Mouse (Mus musculus) midbrain, postnatal 0 days (tissue): ENCODE measurements at regions not wholly inside any gene's neighbourhood (a gene's known extent, or its start where the extent isn't known, plus 50 kb on each side); places are given as distances from the start of the nearest gene placed in this dataset.

ENCODE experiments used
- ATAC-seq: fragments of 200-750 bp; cut with Nextera tagmentation; 2 replicates; pipeline ENCODE4 v1.8.0; 2017; ENCODE audit warnings: moderate number of reproducible peaks, mild to moderate bottlenecking, moderate TSS enrichment, moderate library complexity; ENCODE audit not compliant: low FRiP score
- DNase-seq: peaks from one replicate; pipeline ENCODE4 v3.0.0-alpha.2; 2015; ENCODE audit warnings: low spot score
- H3K27ac ChIP-seq: fragments of 300-500 bp; sonication (generic); 2 replicates; pipeline ENCODE4 v1.5.1; 2014; ENCODE audit warnings: low read depth, mild to moderate bottlenecking, low read length, mixed read lengths
- H3K27me3 ChIP-seq: fragments of 300-500 bp; sonication (generic); 2 replicates; pipeline ENCODE4 v1.6.1; 2014; ENCODE audit warnings: low read length, control low read depth, mixed read lengths; ENCODE audit not compliant: insufficient read depth
- H3K36me3 ChIP-seq: fragments of 300-500 bp; sonication (generic); 2 replicates; pipeline ENCODE4 v1.6.1; 2014; ENCODE audit warnings: low read length, control low read depth, mixed read lengths; ENCODE audit not compliant: insufficient read depth
- H3K4me1 ChIP-seq: fragments of 300-500 bp; sonication (generic); 2 replicates; pipeline ENCODE4 v1.6.1; 2014; ENCODE audit warnings: mild to moderate bottlenecking, control low read depth, antibody characterized with exemption, low read length, mixed read lengths; ENCODE audit not compliant: insufficient read depth
- H3K4me2 ChIP-seq: fragments of 300-500 bp; sonication (generic); 2 replicates; pipeline ENCODE4 v1.6.1; 2014; ENCODE audit warnings: low read depth, mild to moderate bottlenecking, low read length, mixed read lengths; ENCODE audit not compliant: poor library complexity, severe bottlenecking
- H3K4me3 ChIP-seq: fragments of 300-500 bp; sonication (generic); 2 replicates; pipeline ENCODE4 v1.5.1; 2014; ENCODE audit warnings: low read depth, mild to moderate bottlenecking, low read length, moderate library complexity
- H3K9ac ChIP-seq: fragments of 300-500 bp; sonication (generic); replicated peaks from 2 replicates; pipeline ENCODE4 v1.6.1; 2014; ENCODE audit warnings: mild to moderate bottlenecking, low read length, moderate library complexity, mixed read lengths; ENCODE audit not compliant: poor library complexity, severe bottlenecking
- H3K9me3 ChIP-seq: fragments of 300-500 bp; sonication (generic); 2 replicates; pipeline ENCODE4 v1.6.1; 2016; ENCODE audit warnings: low read length, control low read depth
- CTCF ChIP-seq: IDR thresholded peaks from 2 replicates; pipeline ENCODE4 v1.5.1; 2016; ENCODE audit warnings: antibody characterized with exemption, mild to moderate bottlenecking
- WGBS: fragments of 180-500 bp; shearing (Covaris S2); extraction: QIAGEN DNeasy Blood & Tissue Kit; methylation state at CpG from one replicate; pipeline ENCODE4 v1.1.7; 2014; 5-methylcytosine and 5-hydroxymethylcytosine counted together

GRCm38 (mm10) chr4:31433943-31434342 lies 530.0 kb upstream of the Map3k7 start:
- no peak overlapping the region for H3K4me2 ChIP-seq
- H3K4me3 ChIP-seq, result no peak overlapping the region
- no peak overlapping the region for H3K9ac ChIP-seq
- H3K4me1 ChIP-seq, result no peaks in the 10 kb centered on the region
- WGBS, result 93% methylated on average over 7 of the region's 7 CpGs
- H3K27ac ChIP-seq, result no peak overlapping the region
- H3K27me3 ChIP-seq, result no peaks in the 10 kb centered on the region
- no peaks in the 10 kb centered on the region for H3K9me3 ChIP-seq
- ATAC-seq, result no peak
- H3K36me3 ChIP-seq, result no peaks in the 10 kb centered on the region
- DNase-seq, result no peak
- TF ChIP-seq CTCF, result no peak

DNA sequence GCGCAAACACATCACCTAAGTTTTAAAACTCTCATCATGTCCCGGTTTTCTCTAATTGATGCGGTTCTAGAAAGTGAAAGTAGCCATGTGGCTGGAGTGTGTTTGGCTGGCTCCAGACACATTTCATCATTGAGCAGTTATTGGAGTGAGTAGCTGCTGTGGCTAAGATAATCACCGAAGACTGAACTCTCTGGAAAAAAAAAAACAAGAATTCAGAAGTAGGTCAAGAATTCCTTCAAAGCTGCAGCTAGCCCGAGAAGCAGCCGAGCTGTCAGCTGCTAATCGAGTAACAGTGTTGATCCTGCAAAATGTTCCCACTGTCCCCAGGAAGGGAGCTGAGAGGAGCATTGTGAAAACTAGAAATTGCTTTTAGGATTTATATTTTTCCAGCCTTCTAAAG lies 509.0 kb upstream of the Map3k7 start:
- Histone ChIP-seq H3K27me3 (no peaks in the 10 kb centered on the region), H3K27ac (no peak overlapping the region), H3K4me1 (no peaks in the 10 kb centered on the region), H3K4me3 (no peak overlapping the region), H3K36me3 (no peaks in the 10 kb centered on the region), H3K4me2 (no peak overlapping the region), H3K9me3 (no peaks in the 10 kb centered on the region), H3K9ac (no peak overlapping the region)
- ATAC-seq (no peak), DNase-seq (no peak)
- no peak for TF ChIP-seq CTCF
- 60% methylated on average over 7 of the region's 7 CpGs for WGBS

DNA sequence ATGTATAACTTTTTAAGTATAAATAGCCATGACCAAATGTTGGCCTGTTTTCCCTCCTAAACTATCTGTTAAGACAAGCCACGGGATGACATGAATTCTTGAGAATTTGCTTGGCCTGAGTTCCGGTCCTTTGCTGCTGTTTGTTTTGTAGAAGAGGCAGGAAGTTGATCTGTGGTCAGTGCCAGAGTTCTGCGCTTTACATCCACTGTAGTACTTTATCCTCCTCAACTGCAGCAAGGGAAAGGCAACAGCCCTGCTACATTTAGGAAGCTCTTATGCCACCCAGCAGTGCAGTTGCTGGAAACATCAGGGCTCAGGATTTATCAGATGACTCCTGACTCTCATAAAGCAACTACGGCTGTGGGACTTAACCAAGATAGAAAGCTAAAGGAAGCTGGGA lies 508.4 kb upstream of the Map3k7 start:
- Histone ChIP-seq H3K9me3 (no peaks in the 10 kb centered on the region), H3K4me2 (no peak overlapping the region), H3K27ac (no peak overlapping the region), H3K4me3 (no peak overlapping the region), H3K36me3 (no peaks in the 10 kb centered on the region), H3K27me3 (no peaks in the 10 kb centered on the region), H3K4me1 (no peaks in the 10 kb centered on the region), H3K9ac (no peak overlapping the region)
- TF ChIP-seq CTCF, result no peak
- 77% methylated on average over 4 of the region's 4 CpGs for WGBS
- no peak for DNase-seq
- ATAC-seq, result no peak

DNA sequence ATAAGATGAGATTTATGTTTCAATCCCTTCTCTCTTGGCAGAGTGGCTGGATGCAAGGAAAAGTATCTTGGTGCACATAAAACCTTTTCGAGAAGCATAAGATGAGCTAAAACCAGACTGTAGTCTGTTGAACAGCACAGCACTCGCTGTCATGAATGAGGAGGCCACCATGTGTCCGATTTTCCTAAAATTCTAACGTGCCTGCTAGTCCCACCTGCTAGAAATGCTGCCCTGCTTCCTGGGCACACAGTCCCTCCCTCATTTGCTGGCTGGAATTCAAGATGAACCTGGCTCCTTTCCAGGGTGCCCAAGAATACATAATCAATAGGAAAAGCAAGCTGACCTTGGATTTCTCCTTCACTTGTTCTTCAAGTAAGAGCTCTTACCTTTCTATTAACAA lies 501.4 kb upstream of the Map3k7 start:
- Histone ChIP-seq H3K27me3 (no peaks in the 10 kb centered on the region), H3K4me3 (no peak overlapping the region), H3K4me1 (no peaks in the 10 kb centered on the region), H3K27ac (no peak overlapping the region), H3K9ac (no peak overlapping the region), H3K9me3 (no peaks in the 10 kb centered on the region), H3K36me3 (no peaks in the 10 kb centered on the region), H3K4me2 (no peak overlapping the region)
- no peak for TF ChIP-seq CTCF
- WGBS, result 68% methylated on average over 4 of the region's 4 CpGs
- DNase-seq, result no peak
- no peak for ATAC-seq

GRCm38 (mm10) chr4:31463130-31463698 lies 500.7 kb upstream of the Map3k7 start:
- Histone ChIP-seq H3K27me3 (no peaks in the 10 kb centered on the region), H3K4me1 (no peaks in the 10 kb centered on the region), H3K4me2 (no peak overlapping the region), H3K27ac (no peak overlapping the region), H3K4me3 (no peak overlapping the region), H3K9ac (no peak overlapping the region), H3K36me3 (no peaks in the 10 kb centered on the region), H3K9me3 (no peaks in the 10 kb centered on the region)
- DNase-seq, result no peak
- ATAC-seq, result no peak
- WGBS, result 87% methylated on average over 5 of the region's 5 CpGs
- no peak for TF ChIP-seq CTCF

DNA sequence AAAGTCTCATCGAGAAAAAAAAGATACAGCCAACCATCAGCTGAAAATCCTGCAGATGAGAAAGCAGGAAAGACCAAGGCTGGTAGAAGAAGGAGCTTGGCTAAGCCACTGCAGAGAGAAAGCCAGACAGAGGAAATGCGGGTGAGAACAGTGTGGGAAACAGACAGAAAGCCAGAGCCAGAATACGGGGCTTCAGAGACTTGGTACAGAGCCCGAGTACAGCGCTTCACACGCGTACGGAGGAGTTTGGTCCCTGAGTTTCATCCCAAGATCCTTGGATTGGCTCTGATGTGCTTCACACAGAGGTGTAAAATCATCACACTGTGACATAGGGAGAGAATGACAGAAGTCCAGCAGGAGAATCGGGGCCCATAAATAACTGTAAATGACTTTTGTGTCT lies 495.6 kb upstream of the Map3k7 start:
- no peak overlapping the region for H3K4me2 ChIP-seq
- WGBS, result 80% methylated on average over 9 of the region's 9 CpGs

More for the DNA sequence above, 495.6 kb upstream of the Map3k7 start:
- Histone ChIP-seq H3K27me3 (no peaks in the 10 kb centered on the region), H3K9me3 (no peaks in the 10 kb centered on the region), H3K27ac (no peak overlapping the region), H3K4me3 (no peak overlapping the region), H3K4me1 (no peaks in the 10 kb centered on the region), H3K36me3 (no peaks in the 10 kb centered on the region), H3K9ac (no peak overlapping the region)
- DNase-seq (peak; percentile 36), ATAC-seq (no peak)
- no peak for TF ChIP-seq CTCF
